ENCODE assay signal across 20 mouse cellular contexts in the genomic region with DNA sequence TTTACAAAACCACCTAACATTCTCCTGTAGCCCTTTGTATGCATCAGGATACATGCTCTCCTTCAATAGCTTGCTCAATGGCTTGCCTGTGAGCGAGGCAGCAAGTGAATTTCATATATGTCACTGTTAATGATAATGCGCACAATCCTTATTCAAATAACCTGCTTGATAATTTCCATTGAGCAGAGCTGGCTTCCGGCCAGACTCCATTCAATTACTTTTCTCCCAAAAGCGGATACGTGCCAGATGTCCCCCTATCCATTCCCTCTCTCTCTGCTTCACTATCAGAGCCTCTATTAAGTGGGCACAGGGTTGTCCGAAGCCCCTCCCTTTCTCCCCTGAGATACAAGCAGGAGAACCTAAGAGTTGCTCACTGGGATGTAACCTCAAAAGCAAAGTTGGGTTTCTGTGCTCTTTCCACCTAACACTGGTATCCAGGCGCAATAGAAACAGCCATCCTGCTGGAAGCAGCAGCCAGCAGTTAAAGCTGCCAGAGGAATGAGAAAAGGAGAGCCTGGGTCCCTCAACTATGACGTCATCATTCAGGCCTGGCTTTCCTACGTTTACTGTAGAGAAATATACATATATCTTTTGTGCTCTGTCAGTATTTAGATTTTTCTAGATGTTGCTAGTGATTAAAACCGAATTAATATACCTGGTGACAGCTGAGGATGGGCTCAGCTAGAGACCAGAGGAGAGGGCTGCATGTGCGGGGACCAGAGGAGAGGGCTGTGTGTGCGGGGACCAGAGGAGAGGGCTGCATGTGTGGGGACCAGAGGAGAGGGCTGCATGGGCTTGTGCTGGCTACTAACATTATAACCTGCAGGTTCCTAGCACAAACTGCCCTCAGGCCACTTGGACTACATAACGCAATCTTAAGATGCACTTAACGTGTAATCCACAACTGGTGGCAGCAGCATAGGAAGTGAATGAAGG. TPM values are rescaled to one million over a fixed set of nuclear protein-coding genes. Genes with fewer than 3 reads are reported as not detected.
DNase-seq lines count a peak whose midpoint lies in the region; ATAC-seq lines count a peak whose summit lies in the region.
"Had no signal": no experiment of that assay in that cellular context is flagged by ENCODE, and none has a peak within 500 bp of the region (broad histone marks: within the 10 kb centered on the region; RNA-seq: fewer than 3 reads in every experiment).

No protein-coding gene starts in this region.

- H3K36me3 ChIP-seq in forebrain, embryonic 12.5 days (replicated peaks) = no peaks in the 10 kb centered on the region
- H3K36me3 ChIP-seq in forebrain, embryonic 11.5 days (ENCODE audit: control insufficient read depth, insufficient read depth, low read length) = no peaks in the 10 kb centered on the region
- H3K36me3 ChIP-seq in neural tube, embryonic 12.5 days = no peaks in the 10 kb centered on the region
- no peaks in the 10 kb centered on the region for H3K36me3 ChIP-seq in hindbrain, embryonic 15.5 days
- no peaks in the 10 kb centered on the region for H3K36me3 ChIP-seq in neural tube, embryonic 14.5 days (ENCODE audit: control insufficient read depth, insufficient read depth, low read length)
- H3K36me3 ChIP-seq: heart, embryonic 12.5 days; limb, embryonic 13.5 days had no signal

- no peak for DNase-seq in forebrain, embryonic 11.5 days (ENCODE audit: low spot score)
- no peak for DNase-seq in neural tube, embryonic 10.5 days (ENCODE audit: extremely low spot score, low spot score)
- DNase-seq in adipocyte (ENCODE audit: low spot score) = no peak
- no peak for DNase-seq in Muller cell, postnatal 12 days (ENCODE audit: inconsistent ontology term)
- DNase-seq: adrenal gland, adult 8-10 months; cerebellum, adult 11 months; cerebellum, postnatal 36 days; kidney, adult 11 months; kidney, postnatal 14 days; layer of hippocampus, adult 9-11 months; right cerebral cortex, postnatal 14 days had no signal

- peak overlapping the region; percentile 62; the same call in 1 of the 2 replicates for H3K27ac ChIP-seq in forebrain, embryonic 12.5 days
- H3K27ac ChIP-seq in forebrain, embryonic 11.5 days (ENCODE audit: low read depth, low read length) = no peak overlapping the region
- H3K27ac ChIP-seq in neural tube, embryonic 12.5 days = no peak overlapping the region
- peak overlapping the region; percentile 51 for H3K27ac ChIP-seq in hindbrain, embryonic 15.5 days (replicated peaks)
- H3K27ac ChIP-seq in neural tube, embryonic 14.5 days (ENCODE audit: low read depth, low read length) = no peak overlapping the region; the same call in 1 of the 2 replicates
- H3K27ac ChIP-seq: limb, embryonic 13.5 days; liver, embryonic 14.5 days had no signal

- WGBS in forebrain, embryonic 12.5 days = 73% methylated on average over 14 of the region's 14 CpGs
- WGBS in forebrain, embryonic 11.5 days = 88% methylated on average over 14 of the region's 14 CpGs
- 76% methylated on average over 14 of the region's 14 CpGs for WGBS in neural tube, embryonic 12.5 days
- 44% methylated on average over 14 of the region's 14 CpGs for WGBS in hindbrain, embryonic 15.5 days
- WGBS in neural tube, embryonic 14.5 days = 58% methylated on average over 14 of the region's 14 CpGs

- H3K27me3 ChIP-seq in forebrain, embryonic 12.5 days = no peaks in the 10 kb centered on the region
- H3K27me3 ChIP-seq in forebrain, embryonic 11.5 days (ENCODE audit: control insufficient read depth, insufficient read depth, low read length) = no peaks in the 10 kb centered on the region
- H3K27me3 ChIP-seq in neural tube, embryonic 12.5 days (replicated peaks) = no peaks in the 10 kb centered on the region
- no peaks in the 10 kb centered on the region for H3K27me3 ChIP-seq in hindbrain, embryonic 15.5 days
- H3K27me3 ChIP-seq in neural tube, embryonic 14.5 days (ENCODE audit: control insufficient read depth, insufficient read depth, low read length) = no peaks in the 10 kb centered on the region
- H3K27me3 ChIP-seq: heart, embryonic 12.5 days; limb, embryonic 13.5 days had no signal

- H3K4me2 ChIP-seq in forebrain, embryonic 12.5 days = no peak overlapping the region
- no peak overlapping the region for H3K4me2 ChIP-seq in forebrain, embryonic 11.5 days (ENCODE audit: low read depth, low read length, severe bottlenecking)
- no peak overlapping the region for H3K4me2 ChIP-seq in neural tube, embryonic 12.5 days (replicated peaks)
- no peak overlapping the region; the same call in 1 of the 2 replicates for H3K4me2 ChIP-seq in hindbrain, embryonic 15.5 days
- H3K4me2 ChIP-seq in neural tube, embryonic 14.5 days (ENCODE audit: low read depth, low read length) = no peak overlapping the region
- H3K4me2 ChIP-seq: heart, embryonic 12.5 days; limb, embryonic 13.5 days had no signal

- H3K4me1 ChIP-seq in forebrain, embryonic 12.5 days = peaks cover 15% of the 10 kb centered on the region
- no peaks in the 10 kb centered on the region for H3K4me1 ChIP-seq in forebrain, embryonic 11.5 days (replicated peaks; ENCODE audit: control insufficient read depth, insufficient read depth, low read length)
- peaks cover 5% of the 10 kb centered on the region; the same call in 1 of the 2 replicates for H3K4me1 ChIP-seq in neural tube, embryonic 12.5 days
- H3K4me1 ChIP-seq in hindbrain, embryonic 15.5 days (replicated peaks) = peaks cover 31% of the 10 kb centered on the region
- peaks cover 3% of the 10 kb centered on the region; the same call in 1 of the 2 replicates for H3K4me1 ChIP-seq in neural tube, embryonic 14.5 days (ENCODE audit: control insufficient read depth, insufficient read depth, low read length)

- no peak overlapping the region for H3K4me3 ChIP-seq in forebrain, embryonic 12.5 days (replicated peaks)
- H3K4me3 ChIP-seq in forebrain, embryonic 11.5 days (ENCODE audit: low read depth, low read length) = no peak overlapping the region
- no peak overlapping the region for H3K4me3 ChIP-seq in neural tube, embryonic 12.5 days
- H3K4me3 ChIP-seq in hindbrain, embryonic 15.5 days = no peak overlapping the region
- H3K4me3 ChIP-seq in neural tube, embryonic 14.5 days (ENCODE audit: low read depth, low read length) = no peak overlapping the region
- H3K4me3 ChIP-seq: erythroblast, embryonic 14.5 days; heart, embryonic 12.5 days; limb, embryonic 13.5 days; myocyte had no signal

- ATAC-seq in forebrain, embryonic 12.5 days (ENCODE audit: low FRiP score) = peak; percentile 57; the same call in 1 of the 2 replicates
- no peak for ATAC-seq in forebrain, embryonic 11.5 days (replicated peaks; ENCODE audit: low FRiP score)
- ATAC-seq in neural tube, embryonic 12.5 days (ENCODE audit: low FRiP score, low read depth) = 0 out of 2 replicates have a peak, but pooled peaks have one; percentile 37
- ATAC-seq in hindbrain, embryonic 15.5 days (ENCODE audit: low FRiP score, low read depth) = peak; percentile 63; the same call in 1 of the 2 replicates
- peak; percentile 73 for ATAC-seq in neural tube, embryonic 14.5 days (ENCODE audit: low read depth)

- no peak overlapping the region for H3K9ac ChIP-seq in forebrain, embryonic 12.5 days
- H3K9ac ChIP-seq in forebrain, embryonic 11.5 days (ENCODE audit: low read length) = no peak overlapping the region
- H3K9ac ChIP-seq in neural tube, embryonic 12.5 days = no peak overlapping the region
- H3K9ac ChIP-seq in hindbrain, embryonic 15.5 days = no peak overlapping the region
- H3K9ac ChIP-seq in neural tube, embryonic 14.5 days (replicated peaks; ENCODE audit: low read depth, low read length) = no peak overlapping the region
- H3K9ac ChIP-seq: heart, embryonic 12.5 days; limb, embryonic 13.5 days; liver, embryonic 14.5 days had no signal

- H3K9me3 ChIP-seq in forebrain, embryonic 12.5 days = no peaks in the 10 kb centered on the region
- H3K9me3 ChIP-seq in forebrain, embryonic 11.5 days (ENCODE audit: control insufficient read depth, low read length) = no peaks in the 10 kb centered on the region
- no peaks in the 10 kb centered on the region for H3K9me3 ChIP-seq in neural tube, embryonic 12.5 days
- H3K9me3 ChIP-seq in hindbrain, embryonic 15.5 days = no peaks in the 10 kb centered on the region
- no peaks in the 10 kb centered on the region for H3K9me3 ChIP-seq in neural tube, embryonic 14.5 days (ENCODE audit: control insufficient read depth, low read length)
- H3K9me3 ChIP-seq: heart, embryonic 12.5 days; limb, embryonic 13.5 days had no signal

RNA-seq across cellular contexts. Expression of a gene that starts 30.6 kb away (rescaled TPM):
- 21.7 and 25.2 TPM in 2 replicates for polyA plus RNA-seq in forebrain, embryonic 12.5 days (2016; fragmentation: Nextera tagmentation; extraction: Ambion mirVana)
- polyA plus RNA-seq in forebrain, embryonic 11.5 days (2014; fragmentation: Nextera tagmentation; extraction: Ambion mirVana) = 25.9 and 26.6 TPM in 2 replicates
- 11.2 and 11.6 TPM in 2 replicates for polyA plus RNA-seq in neural tube, embryonic 12.5 days (2016; fragmentation: Nextera tagmentation; extraction: Ambion mirVana)
- 5.2 and 6.0 TPM in 2 replicates for polyA plus RNA-seq in hindbrain, embryonic 15.5 days (2015; fragmentation: Nextera tagmentation; extraction: Ambion mirVana)
- polyA plus RNA-seq in neural tube, embryonic 14.5 days (2014; fragmentation: Nextera tagmentation; extraction: Ambion mirVana) = 2.2 and 3.6 TPM in 2 replicates

RNA-seq across cellular contexts. Expression of a gene that starts 30.7 kb away (rescaled TPM):
- 84.9 and 88.4 TPM in 2 replicates for polyA plus RNA-seq in forebrain, embryonic 12.5 days (2016; fragmentation: Nextera tagmentation; extraction: Ambion mirVana)
- polyA plus RNA-seq in forebrain, embryonic 11.5 days (2014; fragmentation: Nextera tagmentation; extraction: Ambion mirVana) = 95.1 and 96.5 TPM in 2 replicates
- polyA plus RNA-seq in neural tube, embryonic 12.5 days (2016; fragmentation: Nextera tagmentation; extraction: Ambion mirVana) = 57.9 and 62.2 TPM in 2 replicates
- 45.0 and 51.5 TPM in 2 replicates for polyA plus RNA-seq in hindbrain, embryonic 15.5 days (2015; fragmentation: Nextera tagmentation; extraction: Ambion mirVana)
- 42.8 and 48.0 TPM in 2 replicates for polyA plus RNA-seq in neural tube, embryonic 14.5 days (2014; fragmentation: Nextera tagmentation; extraction: Ambion mirVana)

Comparison
In these comparisons a context has a peak if more than half of its experiments do, and no peak if none do; other contexts are left out.
1. H3K27ac ChIP-seq: peak in forebrain, embryonic 12.5 days (single experiment) and hindbrain, embryonic 15.5 days (single experiment); none in forebrain, embryonic 11.5 days (single experiment), neural tube, embryonic 12.5 days (single experiment) and neural tube, embryonic 14.5 days (single experiment).